Comparison of ENCODE assay signal across 24 mouse cellular contexts in the genomic region with DNA sequence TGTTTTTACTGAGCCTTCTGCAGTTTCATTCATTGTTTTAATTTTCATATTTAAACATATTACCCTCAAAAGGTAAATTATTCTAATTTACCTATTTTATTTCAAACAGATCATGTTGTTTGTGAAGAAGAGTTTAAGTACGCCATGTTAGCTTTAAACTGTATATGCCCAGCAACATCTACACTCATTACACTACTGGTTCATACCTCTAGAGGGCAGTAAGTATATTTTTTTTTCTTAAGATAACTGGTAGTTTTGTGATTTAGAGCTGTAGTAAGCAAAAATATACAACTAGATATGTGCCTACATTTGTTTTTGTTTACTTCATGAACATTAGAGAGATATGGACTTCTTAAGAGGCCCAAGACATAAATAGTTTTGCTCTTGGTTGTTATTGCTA.
DNase-seq lines count a peak whose midpoint lies in the region; ATAC-seq and TF ChIP-seq lines count a peak whose summit lies in the region.
"Had no signal": no experiment of that assay in that cellular context is flagged by ENCODE, and none has a peak within 500 bp of the region (broad histone marks: within the 10 kb centered on the region; RNA-seq: fewer than 3 reads in every experiment).

No protein-coding gene starts in this region.

- no peak for ATAC-seq in hindbrain, postnatal 0 days
- ATAC-seq: hindbrain, embryonic 16.5 days had no signal

- H3K27me3 ChIP-seq in hindbrain, postnatal 0 days (ENCODE audit: insufficient read depth, low read length), result no peaks in the 10 kb centered on the region
- H3K27me3 ChIP-seq in hindbrain, embryonic 10.5 days (ENCODE audit: insufficient read depth, poor library complexity, severe bottlenecking), result no peaks in the 10 kb centered on the region
- no peaks in the 10 kb centered on the region for H3K27me3 ChIP-seq in midbrain, embryonic 10.5 days (ENCODE audit: low read depth, poor library complexity, severe bottlenecking)
- H3K27me3 ChIP-seq: forebrain, embryonic 12.5 days; heart, embryonic 15.5 days; liver, embryonic 13.5 days; lung, embryonic 15.5 days; midbrain, embryonic 12.5 days had no signal

- no peak for DNase-seq in hindbrain, postnatal 0 days (ENCODE audit: low spot score)
- no peak for DNase-seq in hindbrain, embryonic 10.5 days (ENCODE audit: low spot score)
- peak; percentile 4 for DNase-seq in retina, embryonic 14.5 days (ENCODE audit: low spot score)
- DNase-seq in retina, postnatal 1 day, result no peak
- peak; percentile 14 for DNase-seq in MEL-GATA-1-ER (ENCODE audit: extremely low read depth, low read depth)
- no peak for DNase-seq in midbrain, embryonic 10.5 days (ENCODE audit: low spot score)
- no peak for DNase-seq in urinary bladder, postnatal 25 days (ENCODE audit: low spot score)
- DNase-seq: adrenal gland, postnatal 14 days; cerebellum, adult 11 months; cerebellum, postnatal 14 days; gastrocnemius, postnatal 10 days; heart, adult 18-20 months; heart, postnatal 4 days; kidney, adult 2 months; kidney, postnatal 14 days; liver, embryonic 13.5 days; right cerebral cortex, adult 18-20 months; thymus, postnatal 4 days had no signal

- no peak overlapping the region for H3K4me3 ChIP-seq in hindbrain, postnatal 0 days (ENCODE audit: low read length)
- no peak overlapping the region for H3K4me3 ChIP-seq in hindbrain, embryonic 10.5 days
- H3K4me3 ChIP-seq in midbrain, embryonic 10.5 days, result no peak overlapping the region
- H3K4me3 ChIP-seq: forebrain, embryonic 12.5 days; heart, embryonic 15.5 days; liver, embryonic 13.5 days; lung, embryonic 15.5 days; midbrain, embryonic 12.5 days had no signal

- H3K36me3 ChIP-seq in hindbrain, postnatal 0 days (ENCODE audit: insufficient read depth, low read length), result no peaks in the 10 kb centered on the region
- no peaks in the 10 kb centered on the region for H3K36me3 ChIP-seq in hindbrain, embryonic 10.5 days
- no peaks in the 10 kb centered on the region for H3K36me3 ChIP-seq in midbrain, embryonic 10.5 days
- H3K36me3 ChIP-seq: forebrain, embryonic 12.5 days; heart, embryonic 15.5 days; liver, embryonic 13.5 days; lung, embryonic 15.5 days; midbrain, embryonic 12.5 days had no signal

- no peak overlapping the region for H3K4me2 ChIP-seq in hindbrain, postnatal 0 days (ENCODE audit: low read depth, low read length)
- H3K4me2 ChIP-seq: forebrain, embryonic 12.5 days; heart, embryonic 15.5 days; liver, embryonic 13.5 days; lung, embryonic 15.5 days; midbrain, embryonic 12.5 days had no signal

- H3K9me3 ChIP-seq in hindbrain, postnatal 0 days (ENCODE audit: low read length), result no peaks in the 10 kb centered on the region
- no peaks in the 10 kb centered on the region for H3K9me3 ChIP-seq in hindbrain, embryonic 10.5 days
- no peaks in the 10 kb centered on the region for H3K9me3 ChIP-seq in midbrain, embryonic 10.5 days (replicated peaks)
- H3K9me3 ChIP-seq: forebrain, embryonic 12.5 days; heart, embryonic 15.5 days; liver, embryonic 13.5 days; lung, embryonic 15.5 days; midbrain, embryonic 12.5 days had no signal

- no peak overlapping the region for H3K9ac ChIP-seq in hindbrain, postnatal 0 days (replicated peaks; ENCODE audit: low read length)
- H3K9ac ChIP-seq: forebrain, embryonic 12.5 days; heart, embryonic 15.5 days; liver, embryonic 13.5 days; lung, embryonic 15.5 days; midbrain, embryonic 12.5 days had no signal

- WGBS in hindbrain, postnatal 0 days, result 92% methylated on average over 1 of the region's 1 CpGs
- 85% methylated on average over 1 of the region's 1 CpGs for WGBS in hindbrain, embryonic 10.5 days
- 86% methylated on average over 1 of the region's 1 CpGs for WGBS in midbrain, embryonic 10.5 days

- no peak overlapping the region for H3K27ac ChIP-seq in hindbrain, postnatal 0 days
- H3K27ac ChIP-seq in hindbrain, embryonic 10.5 days, result no peak overlapping the region
- no peak overlapping the region for H3K27ac ChIP-seq in midbrain, embryonic 10.5 days (replicated peaks)
- H3K27ac ChIP-seq: forebrain, embryonic 12.5 days; heart, embryonic 15.5 days; liver, embryonic 13.5 days; lung, embryonic 15.5 days; macrophage; midbrain, embryonic 12.5 days had no signal

- no peaks in the 10 kb centered on the region for H3K4me1 ChIP-seq in hindbrain, postnatal 0 days (ENCODE audit: insufficient read depth, low read length)
- H3K4me1 ChIP-seq in hindbrain, embryonic 10.5 days (replicated peaks), result no peaks in the 10 kb centered on the region
- H3K4me1 ChIP-seq in midbrain, embryonic 10.5 days, result no peaks in the 10 kb centered on the region
- H3K4me1 ChIP-seq: forebrain, embryonic 12.5 days; heart, embryonic 15.5 days; liver, embryonic 13.5 days; lung, embryonic 15.5 days; midbrain, embryonic 12.5 days had no signal

- peak; percentile 7; the same call in 1 of the 2 replicates for TF ChIP-seq CTCF in hindbrain, postnatal 0 days (IDR thresholded peaks at IDR 0.05; ENCODE audit: low read depth)

Comparison
In these comparisons a context has a peak if more than half of its experiments do, and no peak if none do; other contexts are left out.
1. DNase-seq: peak in retina, embryonic 14.5 days (single experiment) and MEL-GATA-1-ER (single experiment); none in hindbrain, postnatal 0 days (single experiment), hindbrain, embryonic 10.5 days (single experiment), retina, postnatal 1 day (single experiment), midbrain, embryonic 10.5 days (single experiment) and urinary bladder, postnatal 25 days (single experiment).